Mouse (Mus musculus) lung, postnatal 0 days (tissue): Measurements from ENCODE around the gene Med27.

Experiments used
- CTCF ChIP-seq: IDR thresholded peaks from 2 replicates; pipeline ENCODE4 v1.5.1; 2016; ENCODE audit warnings: antibody characterized with exemption, mild to moderate bottlenecking
- EP300 ChIP-seq: IDR thresholded peaks from 2 replicates; pipeline ENCODE4 v1.6.1; 2016; ENCODE audit warnings: antibody characterized with exemption, mild to moderate bottlenecking, control low read depth

GRCm38 (mm10) chr2:29525273-29525805 lies 178.7 kb downstream of the Med27 start:
- TF ChIP-seq CTCF (no peak), EP300 (no peak)
